Mouse (Mus musculus): ENCODE measurements around the gene Gabpb1.
A peak's percentile ranks its signal among the peaks of the same experiment; 100 is the strongest.
"Not testable (repeated sequence)": the region's sequence is repeated elsewhere in the genome, so short reads cannot be mapped to it uniquely, and the experiment has no call there.

Gene Gabpb1

DNA sequence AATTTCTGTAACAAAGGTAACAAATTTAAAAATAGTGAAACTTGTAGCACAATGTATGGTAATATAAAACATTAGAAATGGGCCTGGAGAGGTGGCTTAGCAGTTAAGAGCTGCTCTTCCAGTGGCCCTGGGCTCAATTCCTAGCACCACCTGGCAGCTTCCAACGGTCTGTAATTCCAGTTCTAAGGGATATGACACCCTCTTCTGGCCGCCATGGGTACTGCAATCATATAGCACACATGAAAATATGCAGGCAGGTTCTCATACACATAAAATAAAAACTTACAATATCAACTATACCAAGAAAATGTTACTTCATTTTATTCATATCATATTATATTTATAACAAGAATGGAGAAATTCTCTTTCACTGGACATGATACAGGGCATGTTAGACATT is 35.8 kb downstream of the Gabpb1 start:
- no peak for DNase-seq (ENCODE audit: low read depth, low spot score)

DNA sequence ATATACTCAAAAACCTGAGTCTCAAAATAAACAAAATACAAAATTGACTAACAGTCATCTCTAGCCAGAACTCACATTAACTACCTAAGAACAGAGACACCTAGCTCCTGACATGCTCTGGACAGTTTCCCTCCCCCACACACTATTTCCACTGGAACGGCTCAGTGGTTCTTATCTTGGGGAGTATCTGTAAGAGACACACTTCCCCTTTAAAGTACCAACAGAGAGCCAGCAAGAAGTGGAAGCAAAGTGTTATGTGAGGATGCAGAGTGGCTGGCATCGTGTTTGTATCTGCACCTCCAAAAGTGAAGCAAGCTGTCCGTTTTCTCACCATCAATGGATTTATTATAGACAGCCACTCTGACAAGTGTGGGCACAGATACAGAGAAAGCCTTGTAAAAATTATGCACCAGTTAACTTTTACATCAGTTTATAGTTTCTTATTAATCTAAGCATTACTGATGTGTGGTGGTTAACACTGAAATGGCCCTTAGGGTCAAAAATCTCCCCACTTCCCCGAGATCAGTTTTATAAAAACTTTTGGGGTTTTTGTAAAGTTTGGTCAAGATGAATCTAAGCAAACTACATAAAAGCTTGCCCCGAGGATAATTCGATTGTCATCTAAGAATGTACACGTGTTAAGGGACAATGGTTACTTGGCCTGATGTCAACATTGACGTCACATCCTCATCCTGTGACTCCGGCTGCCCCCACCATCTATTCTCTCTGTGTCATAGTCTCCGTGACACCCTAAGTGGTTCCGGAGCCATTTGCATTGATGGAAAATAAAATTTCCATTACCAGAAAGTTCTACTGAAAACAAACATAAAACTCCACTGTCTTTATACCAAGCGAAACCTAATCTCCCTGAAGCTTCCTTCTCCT is 40.0 kb downstream of the Gabpb1 start:
- no peak for DNase-seq (ENCODE audit: low read depth, low spot score)

DNA sequence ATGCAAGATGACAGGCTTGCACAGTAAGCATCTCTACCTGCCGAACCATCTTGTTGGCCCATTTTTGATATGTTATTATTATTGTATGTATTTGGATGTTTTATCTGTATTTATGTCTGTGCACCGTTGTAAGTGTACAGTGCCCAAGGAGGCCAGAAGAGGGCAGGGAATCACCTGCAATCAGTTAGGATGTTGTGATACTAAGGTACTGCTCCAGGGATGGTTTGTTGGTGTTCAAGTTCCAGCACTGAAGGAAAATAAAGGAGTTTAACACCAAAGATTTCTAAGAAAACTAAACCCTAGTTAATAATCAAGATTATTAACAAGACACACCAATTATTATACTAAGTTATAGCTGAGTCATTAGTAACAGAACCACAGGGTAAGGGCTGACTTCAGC is 43.0 kb downstream of the Gabpb1 start:
- DNase-seq (ENCODE audit: low read depth, low spot score) = no peak

DNA sequence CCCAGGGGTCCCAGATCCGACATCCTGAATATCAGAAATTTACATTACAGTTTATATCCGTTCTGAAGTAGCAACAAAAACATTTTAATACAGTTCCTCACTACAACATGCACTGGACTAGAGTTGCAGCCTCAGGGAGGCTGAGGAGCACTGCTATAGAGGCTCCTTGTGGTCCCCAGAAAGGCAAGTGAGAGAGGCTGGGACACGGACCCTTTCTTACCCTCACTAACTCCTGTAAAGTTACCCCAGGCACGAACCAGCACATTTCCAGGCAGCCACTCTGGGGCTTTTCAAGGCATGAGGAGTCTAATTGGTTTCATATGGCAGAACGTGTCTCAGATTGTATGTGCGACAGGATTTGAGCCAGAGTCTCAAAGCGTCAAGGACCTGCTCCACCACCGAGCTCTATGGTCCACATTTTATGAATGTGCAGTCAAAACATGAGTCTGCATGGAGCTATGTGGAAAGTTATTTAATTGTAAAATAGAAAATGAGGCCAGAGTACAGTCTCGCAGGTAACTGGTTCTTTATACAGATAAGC is 47.6 kb downstream of the Gabpb1 start:
- DNase-seq (ENCODE audit: low read depth, low spot score) = no peak

DNA sequence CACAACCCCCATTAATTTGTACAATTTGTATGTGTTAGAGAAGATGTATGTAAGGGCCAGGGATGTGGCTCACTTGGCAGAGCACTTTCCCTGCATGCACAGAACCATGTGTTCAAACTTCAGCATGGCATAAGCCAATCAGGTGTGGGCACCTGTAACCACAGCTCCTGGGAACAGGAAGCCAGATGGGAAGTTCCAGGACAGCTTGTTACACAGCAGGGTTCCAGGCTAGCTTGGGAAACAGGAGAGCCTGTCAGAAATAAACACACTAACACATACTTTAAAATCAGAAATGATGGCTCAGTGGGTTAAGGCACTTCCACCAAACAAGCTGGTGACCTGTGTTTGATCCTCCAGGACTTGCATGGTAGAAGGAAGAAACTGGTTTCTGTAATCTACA is 53.0 kb downstream of the Gabpb1 start:
- DNase-seq (ENCODE audit: low read depth, low spot score) = no peak

DNA sequence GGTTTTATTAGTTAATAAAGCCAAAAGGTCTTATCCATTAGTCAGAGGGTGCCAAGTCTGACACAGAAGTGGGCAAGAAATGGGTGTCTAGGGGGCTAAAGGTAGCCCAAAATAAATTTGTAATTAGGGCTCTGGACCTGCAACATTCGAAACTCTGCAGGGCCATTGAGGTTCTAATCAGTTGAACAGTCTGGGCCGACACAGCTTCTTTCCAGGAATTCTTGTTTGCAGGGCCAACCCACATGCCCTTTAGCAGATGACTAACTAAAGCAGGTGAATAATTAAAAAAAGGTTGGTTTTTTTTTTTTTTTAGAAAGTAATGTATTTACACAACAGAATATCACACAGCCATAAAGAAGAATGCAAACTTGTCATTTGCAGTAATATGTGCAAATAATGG is 53.7 kb downstream of the Gabpb1 start:
- no peak for DNase-seq (ENCODE audit: low read depth, low spot score)

DNA sequence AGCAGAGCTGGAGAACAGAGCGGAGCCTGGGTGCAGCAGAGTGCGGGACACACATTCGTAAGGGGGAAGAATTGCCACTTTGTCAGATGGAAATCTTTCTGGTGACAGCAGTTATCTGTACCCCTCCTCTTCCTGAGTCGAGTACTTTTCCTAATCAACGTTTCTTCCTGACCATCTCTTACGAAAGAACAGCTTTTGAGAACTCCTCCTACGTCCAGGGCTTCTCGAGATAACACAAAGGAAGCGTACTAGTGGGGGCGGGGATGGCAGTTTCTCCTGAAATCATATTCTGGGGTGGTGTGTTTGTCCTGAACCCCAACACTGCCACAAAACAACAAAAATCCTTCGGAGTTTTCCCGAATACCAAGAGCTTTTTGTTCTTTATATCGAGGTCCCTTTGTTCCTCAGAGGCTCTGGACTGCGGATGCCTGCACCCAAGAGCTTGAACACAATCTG is 56.9 kb downstream of the Gabpb1 start, which contains the start of gene Hdc:
Gene Hdc (minus strand): TSS at position 51 of the 456 bp plus-strand sequence.
- no peak for DNase-seq (ENCODE audit: low read depth, low spot score)

DNA sequence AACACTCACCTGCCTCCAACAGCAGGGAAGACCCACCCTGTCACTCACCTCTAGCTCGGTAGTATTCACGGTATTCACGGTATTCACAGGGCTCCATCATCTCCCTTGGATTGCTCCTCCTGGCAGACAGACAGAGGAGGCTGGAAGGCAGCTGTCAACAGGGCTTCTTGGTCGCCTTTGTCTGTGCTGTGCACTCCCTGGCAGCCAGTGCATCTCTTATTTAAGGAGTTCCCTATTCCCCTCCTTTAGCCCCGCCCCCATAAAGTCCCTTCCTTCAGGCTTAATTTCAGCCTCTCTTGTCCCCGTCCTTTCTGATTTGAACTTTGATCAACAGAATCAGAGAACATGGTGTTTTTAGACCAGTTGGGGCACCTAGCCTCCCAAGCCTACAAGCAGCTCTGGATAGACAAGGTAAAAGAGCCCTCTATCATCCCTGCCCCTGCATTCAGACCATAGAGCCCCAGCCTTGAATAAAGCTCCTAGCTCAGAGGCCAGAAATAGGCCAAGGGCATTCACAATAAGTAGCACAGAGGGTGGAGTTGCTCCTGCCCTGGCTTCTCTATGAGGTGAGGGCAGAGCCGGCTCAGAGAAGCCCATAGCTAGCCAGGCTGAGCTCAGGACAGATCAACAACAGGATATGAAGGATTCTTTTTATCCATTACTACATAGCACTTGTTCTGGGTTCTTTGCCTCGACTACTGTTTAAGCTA is 57.5 kb downstream of the Gabpb1 start:
- DNase-seq (ENCODE audit: low read depth, low spot score) = peak; percentile 45

DNA sequence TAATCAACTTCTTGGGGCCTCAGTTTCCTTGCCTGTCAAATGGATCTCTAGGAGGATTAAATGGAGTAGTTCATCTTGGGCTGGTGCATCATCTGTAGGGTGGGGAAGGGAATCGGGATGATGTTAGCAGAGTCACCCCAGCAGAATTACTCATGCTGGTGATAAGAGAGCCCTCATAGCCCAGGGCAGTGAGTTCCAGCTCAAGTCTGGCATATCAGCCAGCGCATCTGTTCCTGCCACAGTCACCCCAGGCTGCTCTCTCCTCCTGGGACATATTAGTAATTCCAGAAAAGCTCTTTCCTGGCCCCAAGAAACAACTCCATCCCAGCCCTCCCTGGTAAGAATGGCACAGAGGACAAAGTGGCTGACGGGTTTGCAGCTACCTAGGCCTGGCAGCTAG is 60.8 kb downstream of the Gabpb1 start:
- no peak for DNase-seq (ENCODE audit: low read depth, low spot score)

DNA sequence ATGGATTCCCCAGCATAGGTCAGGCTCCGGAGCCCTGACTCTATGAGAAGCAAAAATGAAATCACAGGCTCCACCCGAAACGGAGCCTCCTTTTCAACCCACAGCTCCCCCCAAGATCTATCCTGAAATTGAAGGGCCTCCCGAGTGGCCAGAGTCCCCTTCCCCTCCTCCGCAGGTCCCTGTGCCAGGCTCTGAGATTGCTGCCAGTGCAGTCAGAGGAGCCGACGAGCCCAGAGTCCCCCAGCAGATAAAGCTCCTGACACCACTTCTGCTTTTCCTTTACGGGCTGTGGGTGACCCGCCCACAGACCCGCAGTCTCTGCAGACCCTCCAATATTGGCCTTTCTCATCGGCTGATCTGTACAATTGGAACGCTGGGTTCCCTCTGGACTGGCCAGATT is 66.5 kb downstream of the Gabpb1 start:
- DNase-seq (ENCODE audit: low read depth, low spot score) = not testable (repeated sequence)

DNA sequence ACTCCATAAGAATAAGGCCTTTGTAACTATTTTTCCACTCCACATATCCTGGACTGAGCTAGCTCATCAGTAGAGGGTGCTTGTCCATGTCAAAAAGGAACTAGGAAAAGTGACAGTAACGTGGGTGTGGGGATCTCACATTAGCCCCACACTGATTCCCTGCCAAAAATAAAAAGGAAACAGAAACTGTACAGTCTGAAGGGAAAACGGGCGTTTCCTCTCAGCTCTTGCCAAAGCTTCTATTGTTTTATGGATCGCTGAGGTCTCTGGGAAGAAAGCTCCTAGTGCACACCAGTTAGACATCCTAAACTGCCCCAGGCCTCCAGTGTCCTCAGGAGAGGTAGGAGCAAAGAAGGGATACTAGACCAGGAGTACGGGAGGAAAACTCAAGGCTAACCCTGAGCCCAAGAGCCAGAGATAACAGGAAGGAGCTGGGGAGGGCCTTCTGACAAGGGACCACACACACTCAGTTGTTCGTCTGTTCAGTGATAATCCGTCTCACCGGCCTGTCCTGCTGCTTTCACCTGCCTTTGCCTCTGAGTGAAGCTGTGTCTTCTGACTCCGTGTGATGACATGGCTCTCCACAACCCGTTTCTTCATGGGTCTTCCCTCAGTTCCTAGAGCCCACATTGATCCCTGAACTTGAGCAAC is 68.5 kb downstream of the Gabpb1 start:
- no peak for DNase-seq (ENCODE audit: low read depth, low spot score)

DNA sequence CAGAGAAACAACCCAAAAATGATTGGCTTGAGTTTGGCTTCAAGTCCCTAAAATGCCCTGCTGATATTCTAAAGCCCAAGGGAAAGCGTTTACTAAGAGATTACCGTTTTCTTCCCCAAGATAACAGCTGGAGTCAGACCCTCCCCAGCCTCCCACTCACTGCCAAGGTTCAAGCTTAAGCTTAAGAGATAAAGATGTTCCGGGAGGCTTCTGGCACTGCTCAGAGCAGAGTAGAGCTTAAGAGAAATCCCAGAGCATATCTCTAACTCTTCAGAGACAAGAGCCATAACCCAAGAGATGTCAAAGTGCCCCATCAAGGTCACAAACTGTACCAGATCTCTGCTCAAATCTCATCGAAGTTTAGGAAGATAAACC is 69.5 kb downstream of the Gabpb1 start:
- no peak for DNase-seq (ENCODE audit: low read depth, low spot score)

DNA sequence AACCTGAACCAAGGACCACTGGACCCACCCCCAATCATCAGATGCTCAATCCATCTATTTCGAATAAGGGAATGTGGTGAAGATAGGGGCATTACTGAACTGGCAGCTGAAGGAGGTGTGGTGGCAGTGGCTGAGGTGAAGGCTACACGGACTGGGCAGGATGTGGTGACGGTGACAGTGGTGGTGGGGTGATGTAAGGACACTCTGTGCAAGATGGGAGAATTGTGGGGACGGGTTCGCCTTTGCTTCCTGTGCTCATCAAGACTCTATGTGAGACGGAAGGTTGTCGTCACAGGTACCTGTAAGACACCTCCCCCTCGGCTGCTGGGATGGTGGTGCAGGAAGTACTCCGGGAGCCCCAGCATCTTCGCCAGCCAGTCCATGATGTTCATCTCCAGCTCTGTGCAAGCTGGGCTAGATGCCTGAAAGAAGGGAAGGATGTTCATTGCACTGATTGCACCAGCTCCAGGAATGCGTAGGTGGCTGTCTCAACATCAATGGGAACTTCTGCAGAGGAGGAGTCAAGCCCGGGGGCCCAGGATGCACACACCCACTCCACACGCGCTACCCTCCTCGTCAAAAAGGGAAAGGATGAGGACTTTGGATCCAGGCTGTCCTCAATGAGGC is 70.0 kb downstream of the Gabpb1 start:
- no peak for DNase-seq (ENCODE audit: low read depth, low spot score)

DNA sequence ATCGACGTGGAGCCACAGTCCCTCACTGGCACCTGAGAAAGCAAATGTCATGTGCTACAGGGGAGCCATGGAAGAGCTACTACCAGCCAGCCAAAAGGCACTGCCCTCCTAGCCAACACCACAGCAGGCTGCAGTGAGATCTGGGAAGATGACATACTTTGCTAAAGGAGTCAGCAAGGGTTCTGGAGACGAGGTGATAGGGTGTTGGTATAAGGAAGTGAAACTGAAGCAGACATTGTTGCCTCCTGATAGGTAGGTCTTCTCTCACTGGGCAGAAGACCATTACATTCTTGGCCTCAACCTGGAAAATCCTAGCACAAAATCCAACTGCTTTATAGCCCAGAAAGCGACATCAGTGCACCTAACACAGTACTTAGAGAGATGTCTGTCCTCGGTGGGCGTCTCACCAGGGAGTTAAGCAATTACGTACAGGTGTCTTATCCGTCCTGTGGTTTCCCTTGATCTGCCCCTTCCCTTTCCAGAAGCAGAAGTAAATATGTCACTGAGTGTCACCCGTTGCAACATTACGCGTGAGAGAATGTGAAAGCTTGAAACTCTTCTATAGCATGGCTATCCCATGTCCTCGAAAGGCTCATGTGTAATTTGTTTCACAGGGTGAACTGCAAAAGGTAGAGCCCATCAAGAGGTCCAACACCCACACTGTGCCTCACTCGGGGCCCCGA is 74.1 kb downstream of the Gabpb1 start:
- no peak for DNase-seq (ENCODE audit: low read depth, low spot score)

DNA sequence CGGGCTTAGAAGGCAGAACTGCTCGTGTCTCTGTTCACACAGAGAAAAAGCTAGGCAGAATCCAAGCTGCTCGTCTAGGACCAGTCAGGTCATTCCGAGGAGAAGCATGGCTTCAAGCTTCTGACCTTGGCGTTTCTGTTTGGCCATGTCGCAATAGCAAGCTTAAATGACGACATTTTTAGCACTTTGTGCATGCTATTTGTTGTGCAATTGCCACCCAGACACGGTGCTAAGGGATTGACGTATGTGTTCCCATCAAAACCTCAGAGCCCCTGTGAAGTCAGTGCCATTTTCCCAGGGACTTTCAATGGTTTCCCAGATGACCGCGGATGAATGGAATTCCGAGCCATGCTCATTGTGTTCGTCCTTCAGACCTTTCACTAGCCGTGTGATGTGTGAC is 75.6 kb downstream of the Gabpb1 start:
- DNase-seq (ENCODE audit: low read depth, low spot score) = no peak

DNA sequence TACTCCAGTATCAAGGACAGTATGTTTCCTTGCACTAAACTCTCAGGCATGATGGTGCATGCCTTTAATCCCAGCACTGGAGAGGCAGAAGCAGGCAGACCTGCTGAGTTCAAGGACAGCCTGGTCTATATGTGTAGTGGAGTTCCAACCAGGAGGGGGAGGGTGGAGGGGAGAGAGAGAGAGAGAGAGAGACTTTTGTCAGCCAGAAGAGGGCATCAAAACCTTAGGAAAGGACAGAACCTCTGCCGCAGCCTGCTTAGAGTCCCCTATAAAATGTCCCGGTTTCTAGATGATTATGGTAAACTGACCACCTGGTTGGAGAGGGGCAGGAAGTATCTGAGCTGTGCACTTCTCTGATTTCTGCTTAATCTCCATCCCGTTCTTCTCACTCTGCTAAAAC is 77.1 kb downstream of the Gabpb1 start:
- DNase-seq (ENCODE audit: low read depth, low spot score) = no peak

DNA sequence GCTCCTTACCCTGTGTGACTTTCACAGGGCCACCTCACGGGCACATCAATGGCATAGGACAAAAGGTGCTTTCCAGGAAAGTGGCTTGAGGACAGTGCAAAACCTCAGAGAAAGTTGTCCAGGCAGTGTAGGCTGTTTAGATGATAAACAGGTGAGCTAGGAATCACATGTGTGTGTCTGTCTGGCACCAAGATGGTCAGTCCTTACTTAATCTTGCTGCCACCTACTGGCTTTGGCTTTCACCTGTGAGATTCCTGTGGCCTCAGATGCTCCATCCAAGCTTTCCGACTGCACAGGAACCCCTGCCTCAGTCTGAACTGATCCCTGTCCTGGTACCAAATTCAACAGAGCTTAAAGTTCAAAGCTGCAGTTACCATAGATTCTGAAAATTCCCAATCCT is 77.8 kb downstream of the Gabpb1 start:
- DNase-seq (ENCODE audit: low read depth, low spot score) = no peak

DNA sequence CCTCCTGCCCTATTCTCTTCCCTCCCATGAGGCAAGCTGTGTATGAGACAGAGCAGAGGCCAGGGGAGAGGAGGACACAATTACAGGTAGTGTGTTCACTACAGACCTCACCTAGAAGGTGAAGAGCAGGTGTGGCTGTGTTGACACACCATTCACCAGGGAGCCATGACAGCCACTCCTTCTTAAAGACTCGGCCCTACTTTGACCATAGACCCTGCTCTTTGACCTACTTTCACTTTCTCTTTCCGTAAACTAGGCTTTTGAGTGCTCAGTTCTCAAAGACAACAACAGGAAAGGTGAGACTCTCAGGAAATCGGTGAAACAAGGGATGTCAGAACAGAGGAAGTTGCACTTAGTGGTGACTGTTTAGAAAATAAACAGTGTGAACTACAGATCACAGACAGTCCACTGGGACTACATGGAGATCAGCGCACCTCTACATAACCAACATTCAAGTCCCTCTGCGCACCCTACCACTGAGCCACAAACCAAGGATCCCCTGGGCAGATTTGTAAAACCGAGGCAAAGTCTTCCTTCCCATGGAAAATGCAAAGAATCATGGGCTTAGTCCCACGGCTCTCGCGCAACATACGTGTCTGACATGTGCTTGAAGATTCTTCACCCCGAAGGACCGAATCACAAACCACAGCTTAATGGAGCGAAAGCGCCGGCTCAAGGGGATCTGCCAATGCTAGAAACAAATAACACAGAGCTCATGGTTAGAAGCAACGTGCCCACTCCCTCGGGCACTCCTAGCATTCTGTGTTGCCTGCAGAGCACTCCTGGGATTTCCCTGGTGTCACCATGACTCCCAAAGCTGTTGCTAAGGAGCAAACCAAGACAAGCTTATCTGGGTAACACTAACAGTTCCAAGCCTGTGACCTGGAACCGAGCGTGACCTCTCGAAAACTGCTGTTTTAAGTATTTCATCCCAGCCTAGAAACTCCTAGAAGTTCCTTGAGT is 78.6 kb downstream of the Gabpb1 start:
- no peak for DNase-seq (ENCODE audit: low read depth, low spot score)

DNA sequence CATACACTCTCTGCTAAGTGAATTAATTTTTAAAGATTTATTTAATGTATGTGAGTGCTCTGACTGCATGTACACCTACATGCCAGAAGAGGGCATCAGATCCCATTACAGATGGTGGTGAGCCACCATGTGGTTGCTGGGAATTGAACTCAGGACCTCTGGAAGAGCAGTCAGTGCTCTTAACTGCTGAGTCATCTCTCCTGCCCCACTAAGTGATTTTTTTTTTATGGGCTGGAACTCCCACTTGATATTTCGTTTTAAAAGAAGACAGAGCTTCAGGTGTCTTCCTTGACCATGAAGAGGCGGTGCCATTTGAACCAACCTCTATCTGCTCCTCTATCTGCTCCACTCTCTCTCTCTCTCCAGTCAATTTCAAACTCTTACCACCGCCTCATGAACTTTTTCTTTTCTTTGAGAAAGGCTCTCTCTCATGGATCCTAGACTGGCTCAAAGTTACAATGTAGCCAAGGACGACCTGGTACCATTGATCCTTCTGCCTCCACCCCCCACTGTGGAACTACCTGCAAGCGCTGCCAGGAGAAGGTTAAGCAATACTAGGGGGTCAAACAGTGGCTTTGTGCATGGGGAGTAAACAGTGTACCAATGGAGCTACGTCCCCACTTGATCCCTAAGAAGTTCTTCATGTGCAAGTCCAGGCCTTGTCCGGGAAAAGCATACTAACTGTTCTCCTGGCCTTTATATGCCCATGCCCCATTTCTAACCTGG is 79.6 kb downstream of the Gabpb1 start:
- no peak for DNase-seq (ENCODE audit: low read depth, low spot score)
